Mouse (Mus musculus) stomach, embryonic 14.5 days (tissue): ENCODE results near the gene Cdk4. TPM values are rescaled to one million over a fixed set of nuclear protein-coding genes. Genes with fewer than 3 reads are reported as not detected.

Source experiments
- ATAC-seq: fragments of 200-750 bp; cut with Nextera tagmentation; 2 replicates; pipeline ENCODE4 v1.8.0; 2017; ENCODE audit warnings: low read depth, moderate TSS enrichment; ENCODE audit not compliant: insufficient number of reproducible peaks, insufficient read depth, low FRiP score
- H3K27ac ChIP-seq: fragments of 300-500 bp; sonication (generic); 2 replicates; pipeline ENCODE4 v1.5.1; 2014; ENCODE audit warnings: mild to moderate bottlenecking, low read length, moderate library complexity, mixed read lengths
- H3K27me3 ChIP-seq: fragments of 300-500 bp; sonication (generic); 2 replicates; pipeline ENCODE4 v1.6.1; 2014; ENCODE audit warnings: low read length, control low read depth, mixed read lengths; ENCODE audit not compliant: control insufficient read depth, insufficient read depth
- H3K36me3 ChIP-seq: fragments of 300-500 bp; sonication (generic); 2 replicates; pipeline ENCODE4 v1.6.1; 2014; ENCODE audit warnings: mild to moderate bottlenecking, control low read depth, low read length, moderate library complexity, mixed read lengths; ENCODE audit not compliant: control insufficient read depth, insufficient read depth
- H3K4me1 ChIP-seq: fragments of 300-500 bp; sonication (generic); 2 replicates; pipeline ENCODE4 v1.6.1; 2014; ENCODE audit warnings: low read length, control low read depth, mixed read lengths; ENCODE audit not compliant: control insufficient read depth, insufficient read depth
- H3K4me2 ChIP-seq: fragments of 300-500 bp; sonication (generic); replicated peaks from 2 replicates; pipeline ENCODE4 v1.6.1; 2014; ENCODE audit warnings: low read depth, low read length, control low read depth
- H3K4me3 ChIP-seq: fragments of 300-500 bp; sonication (generic); 2 replicates; pipeline ENCODE4 v1.5.1; 2014; ENCODE audit warnings: low read depth, low read length, control low read depth
- H3K9ac ChIP-seq: fragments of 300-500 bp; sonication (generic); replicated peaks from 2 replicates; pipeline ENCODE4 v1.6.1; 2014; ENCODE audit warnings: low read depth, mild to moderate bottlenecking, control low read depth, low read length, moderate library complexity, mixed read lengths
- H3K9me3 ChIP-seq: fragments of 300-500 bp; sonication (generic); 2 replicates; pipeline ENCODE4 v1.6.1; 2016; ENCODE audit warnings: low read depth, low read length, control low read depth; ENCODE audit not compliant: control insufficient read depth
- WGBS: fragments of 180-500 bp; shearing (Covaris S2); extraction: QIAGEN DNeasy Blood & Tissue Kit; methylation state at CpG from one replicate; pipeline ENCODE4 v1.1.7; 2014; 5-methylcytosine and 5-hydroxymethylcytosine counted together
- polyA plus RNA-seq: library from polyadenylated mRNA; unstranded; fragments of >200 nt; fragmentation: Nextera tagmentation; extraction: Ambion mirVana; gene quantifications from 2 replicates; pipeline ENCODE4 v1.2.1, GENCODE M21; 2014

The Cdk4 gene
- polyA plus RNA-seq, 1 experiment from 2014 or later, result 1,817 TPM

DNA sequence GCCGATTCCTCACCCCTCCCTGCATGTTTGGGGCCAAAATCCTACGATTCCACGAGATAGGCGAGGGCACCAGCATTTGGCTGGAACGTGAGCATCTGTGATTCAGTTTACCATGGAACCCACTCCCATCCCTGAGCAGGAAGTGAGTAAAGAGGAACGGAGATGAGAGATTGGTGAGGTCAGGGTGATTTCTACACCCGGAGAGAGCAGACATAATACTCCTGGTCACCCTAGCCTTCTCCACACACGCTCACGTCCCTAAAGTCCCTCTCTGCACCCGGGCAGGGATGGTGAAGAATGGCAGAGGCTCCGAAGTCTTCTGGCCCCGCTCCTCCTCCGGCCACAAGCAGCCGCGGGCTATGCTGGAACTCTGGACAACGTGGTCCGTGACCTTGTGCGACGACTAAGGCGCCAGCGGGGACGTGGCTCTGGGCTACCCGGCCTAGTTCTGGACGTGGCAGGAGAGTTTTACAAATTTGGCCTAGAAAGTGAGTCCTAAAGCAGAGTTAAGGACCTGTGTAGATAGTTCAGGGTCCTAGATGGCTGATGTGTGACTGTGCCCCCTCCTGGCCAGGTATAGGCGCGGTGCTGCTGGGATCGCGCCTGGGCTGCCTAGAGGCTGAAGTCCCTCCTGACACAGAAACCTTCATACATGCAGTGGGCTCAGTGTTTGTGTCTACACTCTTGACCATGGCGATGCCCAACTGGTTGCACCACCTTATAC is 13.8 kb upstream of the Cdk4 start:
- Histone ChIP-seq H3K9me3 (no peaks in the 10 kb centered on the region), H3K36me3 (peaks cover under 1% of the 10 kb centered on the region; the same call in 1 of the 2 replicates), H3K4me1 (0 out of 2 replicates have a peak, but pooled peaks cover 7% of the 10 kb centered on the region), H3K4me3 (0 out of 2 replicates have a peak overlapping the region, but pooled peaks have one; percentile 12), H3K27ac (no peak overlapping the region), H3K4me2 (peak overlapping the region; percentile 33), H3K27me3 (peaks cover 32% of the 10 kb centered on the region), H3K9ac (no peak overlapping the region)
- ATAC-seq, result no peak
- 3% methylated on average over 29 of the region's 29 CpGs for WGBS

DNA sequence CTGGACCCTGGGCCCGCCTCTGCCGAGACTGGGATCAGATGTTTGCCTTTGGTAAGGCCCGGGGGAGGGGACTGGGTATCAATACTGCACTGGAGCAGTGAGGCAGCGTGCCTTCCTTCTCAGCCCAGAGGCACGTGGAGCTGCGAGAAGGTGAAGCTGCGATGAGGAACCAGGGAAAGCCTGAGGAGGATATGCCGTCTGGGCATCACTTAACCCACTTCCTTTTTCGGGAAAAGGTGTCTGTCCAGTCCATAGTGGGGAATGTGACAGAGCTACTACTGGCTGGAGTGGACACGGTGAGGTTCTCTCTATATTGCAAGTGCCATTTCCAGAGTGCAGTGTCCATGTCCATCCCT is 13.2 kb upstream of the Cdk4 start:
- H3K9me3 ChIP-seq, result no peaks in the 10 kb centered on the region
- peaks cover 32% of the 10 kb centered on the region for H3K27me3 ChIP-seq
- no peak overlapping the region for H3K4me3 ChIP-seq
- 0 out of 2 replicates have a peak, but pooled peaks cover 7% of the 10 kb centered on the region for H3K4me1 ChIP-seq
- 18% methylated on average over 10 of the region's 10 CpGs for WGBS
- H3K9ac ChIP-seq, result no peak overlapping the region
- H3K27ac ChIP-seq, result no peak overlapping the region
- no peak for ATAC-seq
- peaks cover 4% of the 10 kb centered on the region; the same call in 1 of the 2 replicates for H3K36me3 ChIP-seq
- peak overlapping the region; percentile 33; the same call in 1 of the 2 replicates for H3K4me2 ChIP-seq

DNA sequence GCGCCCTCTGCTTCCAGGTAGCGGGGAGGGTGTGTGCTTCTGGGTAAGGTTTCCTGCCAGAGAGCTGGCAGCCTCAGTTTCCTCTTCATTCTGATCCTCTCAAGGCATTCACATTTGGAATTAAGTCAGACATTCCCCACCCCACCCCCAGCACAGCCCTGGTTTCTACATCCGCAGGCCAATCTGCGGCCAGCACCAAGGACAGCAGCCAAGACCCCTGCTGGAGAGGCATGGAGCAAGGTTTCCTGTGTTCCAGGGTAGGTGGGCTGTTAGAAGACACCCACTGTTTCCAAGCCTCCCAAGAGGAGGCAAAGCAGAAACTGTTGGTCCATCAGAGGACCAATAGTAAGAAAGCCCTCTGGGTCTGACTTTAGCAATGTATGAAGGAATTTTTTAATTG is 8.7 kb upstream of the Cdk4 start:
- Histone ChIP-seq H3K4me2 (no peak overlapping the region), H3K4me1 (peaks cover 13% of the 10 kb centered on the region; the same call in 1 of the 2 replicates), H3K27ac (no peak overlapping the region), H3K4me3 (no peak overlapping the region), H3K9me3 (no peaks in the 10 kb centered on the region), H3K27me3 (peaks cover 12% of the 10 kb centered on the region), H3K36me3 (peaks cover 21% of the 10 kb centered on the region; the same call in 1 of the 2 replicates), H3K9ac (no peak overlapping the region)
- WGBS, result 58% methylated on average over 4 of the region's 4 CpGs
- ATAC-seq, result no peak

DNA sequence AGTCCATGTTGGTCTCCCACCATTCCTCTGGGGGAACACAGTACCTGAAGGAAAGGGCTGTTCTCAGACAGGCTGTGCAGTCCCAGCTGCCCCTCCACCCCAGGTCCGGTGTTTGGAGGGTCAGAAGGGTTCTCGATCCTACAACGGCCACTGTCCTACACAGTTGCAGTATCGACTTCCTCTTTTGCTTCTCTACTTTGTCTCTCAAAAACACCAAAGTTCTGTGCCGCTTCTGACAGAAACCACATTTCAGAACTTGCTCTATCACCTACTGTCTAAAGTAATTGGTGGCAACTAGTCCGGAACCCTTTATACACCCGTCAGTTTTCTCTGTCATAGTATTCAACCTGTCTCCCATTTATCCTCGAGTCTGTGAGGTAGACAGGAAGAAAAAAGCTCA is 7.9 kb upstream of the Cdk4 start:
- no peak overlapping the region for H3K27ac ChIP-seq
- H3K4me1 ChIP-seq, result peaks cover 13% of the 10 kb centered on the region; the same call in 1 of the 2 replicates
- no peaks in the 10 kb centered on the region for H3K9me3 ChIP-seq
- H3K27me3 ChIP-seq, result peaks cover 5% of the 10 kb centered on the region; the same call in 1 of the 2 replicates
- no peak overlapping the region for H3K9ac ChIP-seq
- no peak overlapping the region for H3K4me3 ChIP-seq
- no peak overlapping the region for H3K4me2 ChIP-seq
- no peak for ATAC-seq
- 86% methylated on average over 8 of the region's 8 CpGs for WGBS
- H3K36me3 ChIP-seq, result peaks cover 21% of the 10 kb centered on the region; the same call in 1 of the 2 replicates

DNA sequence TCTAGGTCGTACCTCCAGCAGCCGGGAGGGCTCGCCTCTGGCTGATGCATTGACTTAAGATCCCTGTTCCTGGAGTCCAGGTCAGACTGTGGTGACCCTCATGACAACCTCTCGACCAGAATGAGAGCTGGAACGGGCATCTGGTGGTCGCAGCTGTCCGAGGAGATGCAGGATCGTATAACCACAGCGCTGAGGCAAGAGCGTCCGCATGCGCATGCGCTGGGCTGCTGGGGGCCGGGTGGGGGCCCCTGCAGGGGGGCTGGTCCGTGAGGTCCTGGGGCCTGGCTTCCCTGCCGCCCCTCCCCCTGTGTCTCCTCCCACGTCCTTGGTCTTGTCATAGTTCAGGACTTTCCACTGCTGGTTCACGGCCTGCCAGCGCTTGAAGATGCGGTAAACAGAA is 6.8 kb upstream of the Cdk4 start:
- no peak overlapping the region for H3K4me2 ChIP-seq
- ATAC-seq, result no peak
- H3K27ac ChIP-seq, result no peak overlapping the region
- H3K36me3 ChIP-seq, result peaks cover 21% of the 10 kb centered on the region; the same call in 1 of the 2 replicates
- WGBS, result 84% methylated on average over 20 of the region's 20 CpGs
- H3K4me3 ChIP-seq, result no peak overlapping the region
- no peaks in the 10 kb centered on the region for H3K9me3 ChIP-seq
- 0 out of 2 replicates have a peak, but pooled peaks cover 2% of the 10 kb centered on the region for H3K27me3 ChIP-seq
- H3K9ac ChIP-seq, result no peak overlapping the region
- H3K4me1 ChIP-seq, result peaks cover 13% of the 10 kb centered on the region; the same call in 1 of the 2 replicates

DNA sequence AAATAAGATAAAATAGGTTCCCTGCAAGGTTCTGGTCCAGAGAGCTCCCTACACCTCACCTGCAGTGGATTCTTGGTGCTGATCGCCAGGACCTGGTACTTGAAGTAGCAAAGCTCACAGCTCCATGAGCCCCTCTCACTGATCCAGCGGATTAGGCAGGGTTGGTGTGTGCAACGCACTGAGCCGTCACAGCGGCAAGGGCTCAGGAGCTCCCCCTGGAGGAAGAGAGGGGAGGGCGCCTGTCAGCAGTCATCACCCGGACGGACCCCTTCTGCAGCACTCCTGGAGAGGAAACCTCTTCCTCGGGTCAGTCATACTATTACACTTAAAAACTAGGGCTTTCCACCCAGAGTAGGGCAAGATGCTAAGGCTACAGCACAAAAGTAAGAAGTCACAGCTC is 5.2 kb upstream of the Cdk4 start:
- WGBS, result under 1% methylated on average over 9 of the region's 9 CpGs
- Histone ChIP-seq H3K36me3 (peaks cover 21% of the 10 kb centered on the region; the same call in 1 of the 2 replicates), H3K4me3 (peak overlapping the region; percentile 83), H3K27ac (no peak overlapping the region), H3K9ac (no peak overlapping the region), H3K27me3 (no peaks in the 10 kb centered on the region), H3K4me2 (peak overlapping the region; percentile 94), H3K4me1 (peaks cover 13% of the 10 kb centered on the region; the same call in 1 of the 2 replicates), H3K9me3 (no peaks in the 10 kb centered on the region)
- ATAC-seq, result no peak

DNA sequence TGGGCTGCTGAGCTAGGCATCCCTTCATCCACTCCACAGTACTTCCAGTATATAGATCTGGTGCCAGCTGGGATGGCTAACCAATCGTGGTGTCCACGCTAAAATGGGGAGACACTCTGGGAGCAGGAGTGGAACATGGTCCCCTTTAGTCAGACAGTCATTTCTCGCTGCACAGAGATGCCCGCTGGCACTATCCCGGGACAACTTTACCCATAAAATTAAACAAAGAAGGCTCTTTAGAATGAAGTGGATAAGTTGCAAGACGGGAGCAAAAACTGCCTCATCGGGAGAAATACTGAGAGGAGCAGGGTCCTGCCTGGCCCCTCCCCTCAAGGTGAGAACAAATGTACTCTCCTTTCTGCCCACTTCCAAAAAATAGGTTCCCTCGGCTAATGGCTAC is 4.6 kb upstream of the Cdk4 start:
- no peak for ATAC-seq
- Histone ChIP-seq H3K9ac (no peak overlapping the region; the same call in 1 of the 2 replicates), H3K4me3 (peak overlapping the region; percentile 83), H3K27me3 (no peaks in the 10 kb centered on the region), H3K4me2 (peak overlapping the region; percentile 94), H3K27ac (no peak overlapping the region), H3K4me1 (peaks cover 13% of the 10 kb centered on the region; the same call in 1 of the 2 replicates), H3K9me3 (no peaks in the 10 kb centered on the region), H3K36me3 (peaks cover 21% of the 10 kb centered on the region; the same call in 1 of the 2 replicates)
- WGBS, result 4% methylated on average over 8 of the region's 8 CpGs

DNA sequence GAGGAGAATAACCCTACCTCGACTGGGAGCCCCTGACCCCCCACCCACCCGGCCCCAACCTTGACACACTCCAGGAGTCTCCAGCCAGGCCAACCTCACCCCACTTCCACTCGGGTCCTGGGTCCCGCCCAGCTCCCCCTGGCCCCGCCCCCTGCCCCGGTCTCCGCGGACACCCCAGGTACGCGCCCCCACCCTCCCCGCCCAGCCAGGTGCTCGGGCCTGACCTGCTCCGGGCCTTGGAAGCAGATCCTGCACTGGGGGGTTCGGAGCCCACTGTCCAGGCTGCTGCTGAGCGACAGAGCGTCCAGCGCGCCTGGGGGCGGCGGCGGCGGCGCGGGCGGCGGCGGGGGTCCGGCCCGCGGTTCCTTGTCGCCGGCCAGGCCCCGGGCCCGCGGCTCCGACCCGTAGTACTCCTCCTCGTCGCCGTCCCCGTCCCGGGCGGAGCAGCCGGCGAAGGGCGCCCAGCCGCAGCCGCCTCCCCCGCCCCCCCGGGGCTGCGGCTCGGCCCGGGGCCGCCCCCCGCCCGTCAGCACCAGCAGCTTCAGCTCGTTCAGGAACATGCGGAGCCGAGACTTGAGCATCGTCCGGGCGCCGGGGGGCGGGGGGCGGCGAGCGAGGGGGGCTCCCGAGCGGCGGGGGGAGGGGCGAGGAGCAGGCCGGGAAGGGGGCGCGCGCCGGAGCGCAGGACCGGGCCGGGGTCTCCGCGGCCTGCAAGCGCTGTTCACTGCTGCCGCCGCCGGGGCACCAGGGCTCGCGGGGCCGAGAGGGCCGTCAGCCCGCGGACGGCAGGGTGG is 4.0 kb upstream of the Cdk4 start:
- WGBS, result under 1% methylated on average over 77 of the region's 92 CpGs
- H3K4me3 ChIP-seq, result peak overlapping the region; percentile 83
- H3K27me3 ChIP-seq, result no peaks in the 10 kb centered on the region

More for the DNA sequence above, 4.0 kb upstream of the Cdk4 start:
- Histone ChIP-seq H3K36me3 (peaks cover 21% of the 10 kb centered on the region; the same call in 1 of the 2 replicates), H3K27ac (peak overlapping the region; percentile 67), H3K9me3 (no peaks in the 10 kb centered on the region), H3K9ac (peak overlapping the region; percentile 79), H3K4me2 (peak overlapping the region; percentile 94), H3K4me1 (peaks cover 13% of the 10 kb centered on the region; the same call in 1 of the 2 replicates)
- ATAC-seq, result no peak
